Mouse (Mus musculus) gastrocnemius, adult 8-10 months (tissue): ENCODE results near the gene Imp3. TPM values are rescaled to one million over a fixed set of nuclear protein-coding genes. Genes with fewer than 3 reads are reported as not detected.
A peak's percentile ranks its signal among the peaks of the same experiment; 100 is the strongest.
"Not testable (repeated sequence)": the region's sequence is repeated elsewhere in the genome, so short reads cannot be mapped to it uniquely, and the experiment has no call there.

ENCODE experiments used
- DNase-seq, 2 experiments: peaks; one replicate each; pipeline ENCODE4 v3.0.0; 2022; ENCODE audit warnings: low spot score in 2 of 2
- total RNA-seq, 4 experiments: library from RNA; stranded (reverse); gene quantifications; 2 replicates each; pipeline ENCODE4 v1.2.4; 2022

The Imp3 gene
- total RNA-seq, 4 experiments from 2014 or later = 54.4 to 61.3 (median 57.1) TPM

DNA sequence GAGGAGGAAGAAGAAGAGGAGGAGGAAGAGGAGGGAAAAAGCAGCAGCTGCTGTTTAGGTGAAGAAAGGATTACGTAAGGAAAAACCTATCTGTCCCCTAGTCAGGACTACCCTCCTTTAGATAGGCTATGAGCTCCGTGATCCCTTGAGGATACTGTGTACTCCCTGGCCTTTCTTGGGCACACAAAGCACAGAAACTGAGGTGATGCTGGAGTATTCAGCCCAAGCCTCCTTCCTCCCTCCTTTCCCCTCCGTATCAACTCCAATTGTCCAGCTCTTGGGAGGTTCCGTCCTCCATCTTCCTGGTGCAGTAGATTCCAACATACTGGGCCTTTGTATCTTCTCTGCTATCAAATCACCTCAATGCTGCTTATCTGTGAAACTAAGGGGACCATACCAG lies 14.5 kb upstream of the Imp3 start:
- DNase-seq = no peak

DNA sequence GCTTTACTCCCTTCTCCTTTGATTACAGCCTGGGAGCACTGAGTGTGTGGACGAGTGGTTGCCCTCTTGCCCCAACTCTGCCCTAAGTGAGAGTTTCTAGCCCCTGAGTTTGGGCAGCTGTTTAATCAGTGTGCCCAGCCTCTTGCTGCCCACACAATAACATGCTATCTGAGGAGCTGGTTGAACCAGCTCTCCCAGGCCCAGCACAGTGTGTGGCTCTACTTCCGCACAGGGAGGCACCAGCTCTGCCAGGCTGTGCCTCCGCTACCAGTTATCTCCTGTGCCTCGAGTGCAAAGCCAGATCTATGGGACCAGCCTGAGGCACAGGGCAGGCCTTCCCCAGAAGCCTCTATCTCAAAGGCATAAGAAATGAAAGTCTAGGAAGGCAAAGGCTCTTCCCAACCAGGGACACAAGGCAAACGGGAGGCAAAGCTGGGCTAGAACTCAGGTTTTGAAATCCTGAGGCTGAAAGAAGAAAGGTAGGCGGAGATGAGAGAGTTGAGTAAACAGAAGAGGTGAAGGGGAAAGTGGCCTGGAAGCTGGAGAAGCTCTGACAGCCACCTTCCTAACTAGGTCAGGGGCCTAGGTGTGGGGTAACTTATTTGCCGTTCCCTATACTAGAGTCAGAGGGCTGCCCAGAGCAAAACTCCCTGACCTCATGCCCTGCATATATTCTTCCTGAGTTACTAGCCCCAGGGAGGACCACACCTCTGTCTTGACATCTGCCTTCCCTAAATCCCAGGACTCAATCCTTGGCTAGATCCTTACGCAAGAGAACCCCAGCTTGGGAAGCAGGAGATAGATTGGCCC lies 13.2 kb upstream of the Imp3 start:
- DNase-seq = no peak

- DNase-seq = peak; percentile 78 to 79
Measured at GRCm38 (mm10) chr9:56924651-56925027, 12.6 kb upstream of the Imp3 start.

DNA sequence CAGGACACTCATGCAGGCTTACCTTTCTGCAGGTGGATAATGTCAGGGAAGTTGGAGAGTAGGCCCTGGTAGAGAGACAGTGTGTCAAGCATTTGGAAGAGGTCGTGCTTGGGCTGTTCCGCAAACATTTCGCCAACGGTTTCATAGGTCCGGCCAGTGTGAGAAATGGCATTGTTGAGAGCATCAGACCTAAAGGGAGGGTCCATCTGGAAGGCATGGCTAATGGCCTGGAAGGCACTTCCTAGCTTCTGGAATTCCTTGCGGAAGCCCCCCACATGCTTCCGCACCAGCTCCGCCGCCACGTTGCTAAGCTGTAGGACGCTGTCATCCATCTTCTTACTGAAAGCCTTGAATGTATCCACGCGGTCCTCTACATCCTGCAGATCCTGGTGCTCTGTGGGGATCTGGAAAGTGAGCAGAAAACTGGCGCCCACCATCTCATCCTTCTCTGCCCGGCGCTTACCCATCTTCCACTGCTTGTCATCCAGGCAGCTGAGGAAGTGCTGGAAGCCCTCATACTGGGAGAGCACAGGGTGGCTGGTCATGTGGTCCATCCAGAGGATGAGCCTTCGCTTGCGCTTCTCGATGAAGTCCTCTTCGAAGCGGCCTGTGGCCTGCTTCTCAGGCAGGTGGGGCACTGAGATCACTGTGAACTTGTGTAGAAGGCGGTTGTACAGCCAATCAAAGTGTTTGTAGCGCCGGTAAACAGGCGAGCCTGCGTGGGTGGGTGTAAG lies 11.8 kb upstream of the Imp3 start:
- no peak for DNase-seq

DNA sequence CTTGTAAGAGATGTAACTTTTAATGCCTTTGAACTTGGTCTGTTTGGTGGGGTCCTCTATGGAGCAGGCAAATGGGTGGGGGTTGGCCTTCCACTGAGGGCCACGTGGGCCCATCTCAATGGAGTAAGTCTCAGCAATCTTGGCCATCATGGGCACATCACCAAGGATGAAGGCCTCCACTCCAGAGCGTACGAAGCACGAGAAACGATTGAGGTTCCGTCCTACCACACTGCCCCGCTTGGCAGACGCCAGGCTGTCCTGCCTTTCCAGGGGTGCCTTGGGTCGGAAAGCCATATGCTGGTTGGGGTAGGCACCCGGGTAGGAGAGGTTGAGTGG lies 11.3 kb upstream of the Imp3 start:
- DNase-seq = no peak

DNA sequence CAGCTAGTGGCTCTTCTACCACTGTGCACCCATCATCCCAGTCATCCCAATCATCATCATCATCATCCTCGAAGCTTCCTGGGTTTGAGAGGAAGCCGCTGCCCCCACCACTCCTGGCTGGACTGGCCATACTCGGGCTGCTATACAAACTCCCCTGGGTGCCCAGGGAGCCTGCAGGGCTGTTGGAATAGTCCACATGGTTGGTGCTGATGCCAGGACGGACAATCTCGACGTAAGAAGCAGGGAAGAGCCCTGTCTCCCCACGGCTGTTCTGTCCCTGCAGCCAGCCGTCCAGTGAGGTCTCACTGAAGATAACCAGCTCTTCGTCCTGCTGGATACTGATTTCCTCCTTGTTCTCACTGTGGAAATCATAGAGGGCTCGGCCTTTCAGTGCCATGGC lies 10.9 kb upstream of the Imp3 start:
- no peak for DNase-seq

GRCm38 (mm10) chr9:56927191-56928012 lies 9.9 kb upstream of the Imp3 start:
- peak in 1 of 2 experiments; percentile 46 for DNase-seq

GRCm38 (mm10) chr9:56928041-56928811 lies 9.0 kb upstream of the Imp3 start, which contains the start of gene Snx33:
TSS of gene Snx33 (minus strand) at chr9:56928371.
- DNase-seq = peak; percentile 90 to 91

DNA sequence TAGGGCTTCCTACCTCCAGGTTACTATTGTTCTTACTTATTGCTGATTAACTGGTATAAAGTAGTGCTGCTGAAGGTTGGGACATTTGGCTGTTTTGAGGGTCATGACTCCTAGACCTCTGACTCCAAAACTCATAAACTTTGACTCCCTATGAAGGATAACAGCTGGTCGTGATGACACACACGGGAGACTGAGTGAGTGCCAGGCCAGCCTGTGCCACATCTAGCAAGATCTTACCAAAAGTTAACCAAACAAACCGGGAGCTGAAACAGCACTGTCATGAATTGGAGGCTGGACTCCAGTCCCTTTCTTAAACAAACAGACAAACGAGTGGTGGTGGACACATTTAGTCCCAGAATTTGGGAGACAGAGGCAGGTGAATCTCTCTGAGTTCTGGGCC lies 7.8 kb upstream of the Imp3 start:
- no peak for DNase-seq

DNA sequence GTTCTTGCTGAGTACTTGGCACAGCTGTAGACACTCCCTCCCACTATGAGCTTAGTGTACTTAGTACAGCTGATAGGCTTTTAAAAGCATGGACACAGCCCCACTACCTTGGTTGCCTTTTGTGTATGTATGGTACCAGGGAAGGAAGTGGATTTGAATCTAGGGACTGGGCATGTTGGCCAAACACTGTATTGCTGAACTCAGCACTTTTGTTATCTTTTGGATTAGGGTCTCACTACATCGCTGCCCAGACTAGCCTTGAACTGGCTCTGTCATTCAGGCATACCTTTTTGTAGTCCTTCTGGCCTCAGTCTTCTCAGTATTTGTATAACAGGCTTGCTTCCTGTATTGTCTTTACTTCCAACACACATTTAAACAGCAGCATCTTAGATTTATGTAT lies 6.7 kb upstream of the Imp3 start:
- no peak for DNase-seq

DNA sequence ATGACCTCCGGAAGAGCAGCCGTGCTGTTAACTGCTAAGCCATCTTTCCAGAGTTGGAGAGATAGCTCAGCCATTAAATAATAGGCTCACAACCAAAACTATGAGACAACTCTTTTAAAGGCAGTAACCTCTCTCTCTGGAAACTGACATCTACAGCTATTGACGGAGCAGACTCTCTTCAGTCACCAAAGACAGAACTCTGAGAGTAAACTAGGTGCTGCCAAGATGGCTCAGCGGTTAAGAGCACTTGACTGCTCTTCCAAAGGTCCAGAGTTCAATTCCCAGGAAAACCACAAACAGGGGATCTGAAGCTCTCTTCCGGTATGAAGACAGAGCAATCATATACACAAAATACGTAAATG lies 433 bp upstream of the Imp3 start:
- DNase-seq = no peak

GRCm38 (mm10) chr9:56938374-56938773 lies 1.1 kb downstream of the Imp3 start:
- DNase-seq = no peak

- DNase-seq = not testable (repeated sequence)
Measured at GRCm38 (mm10) chr9:56947481-56947880, 10.2 kb downstream of the Imp3 start.

GRCm38 (mm10) chr9:56948699-56949098 lies 11.4 kb downstream of the Imp3 start:
- DNase-seq = not testable (repeated sequence)

DNA sequence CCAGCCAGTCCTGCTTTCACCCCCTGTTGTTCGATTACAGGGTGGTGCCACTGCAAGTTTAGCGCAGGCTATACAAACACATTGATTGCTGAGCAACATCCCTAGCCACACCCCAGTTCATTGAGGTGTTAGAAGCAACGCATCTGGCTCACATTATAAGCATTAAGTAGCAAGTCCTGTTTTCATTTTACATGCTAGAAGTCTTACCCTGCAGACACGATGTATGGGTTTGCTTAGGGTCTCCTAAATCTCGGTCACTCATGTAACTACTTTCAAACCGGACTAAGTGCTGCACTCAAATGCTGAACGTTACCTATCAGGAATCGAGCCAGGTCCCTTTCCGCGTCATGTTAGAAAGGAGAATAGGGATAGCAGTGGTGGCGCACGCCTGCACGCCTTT lies 12.5 kb downstream of the Imp3 start:
- no peak for DNase-seq

DNA sequence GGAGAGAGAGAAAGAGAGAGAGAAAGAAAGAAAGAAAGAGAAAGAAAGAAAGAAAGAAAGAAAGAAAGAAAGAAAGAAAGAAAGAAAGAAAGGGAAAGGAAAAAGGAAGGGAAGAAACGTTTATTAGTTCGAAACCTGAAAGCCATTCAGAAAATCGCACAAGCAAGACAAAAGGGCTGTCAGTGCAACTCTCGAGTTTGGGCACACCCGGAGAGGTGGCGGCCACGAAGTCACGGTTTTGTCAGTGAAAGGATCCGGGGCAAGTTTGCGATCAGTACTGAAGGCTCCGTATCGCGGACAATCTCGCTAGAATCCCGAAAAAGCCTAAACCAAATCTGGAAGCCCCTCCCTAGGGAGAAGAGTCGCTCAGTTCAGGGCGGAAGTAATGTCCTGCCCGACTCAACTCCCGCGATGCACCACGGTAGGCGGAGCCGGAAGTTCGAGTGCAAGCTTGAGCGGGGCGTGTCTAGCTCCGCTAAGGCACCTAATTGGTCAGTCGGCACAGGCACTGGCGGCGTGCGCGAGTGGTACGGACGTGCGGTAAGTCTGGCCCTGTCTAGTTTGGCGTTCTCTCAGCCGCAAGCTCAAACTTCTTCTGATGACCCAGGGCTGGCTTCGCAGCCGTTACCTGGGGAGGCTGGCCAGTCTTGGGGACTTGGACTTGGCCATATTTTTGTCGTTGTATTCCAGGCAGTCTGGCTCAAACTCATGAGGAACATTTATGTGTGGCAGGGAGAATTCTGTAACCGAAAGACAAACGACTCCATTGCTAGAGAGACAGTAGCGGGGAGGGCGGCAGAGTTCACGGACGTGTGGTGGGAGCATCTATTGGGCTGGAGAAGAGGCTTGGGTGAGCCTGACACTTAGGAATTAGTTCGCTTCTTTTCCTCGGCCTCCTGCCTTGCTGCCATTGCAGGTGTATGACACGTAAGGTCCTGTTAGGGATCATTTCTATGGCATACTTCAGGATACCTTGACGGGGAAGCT lies 13.4 kb downstream of the Imp3 start, which contains the start of gene Snupn:
Gene Snupn (plus strand): TSS at position 465 of the 987 bp plus-strand sequence.
- peak; percentile 95 to 96 for DNase-seq

- no peak for DNase-seq
Measured at GRCm38 (mm10) chr9:56953562-56953961, 16.3 kb downstream of the Imp3 start.

DNA sequence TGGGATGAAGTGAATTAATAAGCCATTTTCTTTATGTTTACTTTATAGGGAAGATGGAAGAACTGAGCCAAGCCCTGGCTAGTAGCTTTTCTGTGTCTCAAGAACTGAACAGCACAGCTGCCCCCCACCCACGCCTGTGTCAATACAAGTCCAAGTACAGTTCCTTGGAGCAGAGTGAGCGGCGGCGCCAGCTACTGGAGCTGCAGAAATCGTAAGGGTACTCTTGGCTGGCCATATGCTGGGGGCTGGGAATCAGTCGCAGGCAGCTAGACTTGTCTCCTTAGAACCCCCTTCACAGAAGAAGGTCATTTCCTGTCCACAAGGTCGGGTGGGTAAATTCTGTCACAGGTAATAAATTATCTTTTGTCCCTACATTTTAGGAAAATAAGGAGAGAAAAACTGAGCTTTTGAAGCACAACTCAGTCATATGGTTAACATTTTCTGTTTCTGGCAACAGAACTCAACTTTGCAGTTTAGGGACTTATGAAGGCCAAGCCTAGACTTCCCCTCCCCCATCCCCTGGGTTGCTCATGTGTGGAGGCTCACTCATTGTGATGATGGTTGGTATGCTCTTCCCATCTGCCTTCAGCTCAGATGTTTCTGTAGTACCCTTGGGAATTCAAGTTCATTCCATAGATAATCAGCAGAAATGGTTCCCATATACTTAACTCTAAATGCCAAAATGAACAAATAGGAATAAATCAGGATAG lies 19.8 kb downstream of the Imp3 start:
- no peak for DNase-seq

DNA sequence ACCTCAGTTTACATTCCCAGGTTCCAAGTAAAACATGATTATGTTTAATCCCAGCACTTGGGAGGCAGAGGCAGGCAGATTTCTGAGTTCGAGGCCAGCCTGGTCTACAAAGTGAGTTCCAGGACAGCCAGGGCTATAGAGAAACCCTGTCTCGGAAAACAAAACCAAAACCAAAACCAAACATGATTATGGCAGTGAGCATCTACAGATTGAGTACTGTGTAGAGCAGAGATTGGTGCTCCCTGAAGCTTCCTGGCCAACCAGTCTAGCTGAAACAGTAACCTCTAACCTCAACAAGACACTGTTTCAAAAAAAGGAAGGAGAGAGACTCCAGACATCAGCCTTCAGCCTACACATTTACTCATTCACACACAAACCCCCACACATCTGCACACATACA lies 21.4 kb downstream of the Imp3 start:
- no peak for DNase-seq
